Mouse (Mus musculus) adrenal gland, adult 8-10 months (tissue): ENCODE measurements around the gene Jdp2. TPM values are rescaled to one million over a fixed set of nuclear protein-coding genes. Genes with fewer than 3 reads are reported as not detected.

Experiments used
- DNase-seq: peaks from one replicate; pipeline ENCODE4 v3.0.0; 2022
- total RNA-seq, 4 experiments: library from RNA; stranded (reverse); gene quantifications; 2 replicates each; pipeline ENCODE4 v1.2.4; 2022

The Jdp2 gene
- total RNA-seq = 10 to 100 TPM; 13.0 to 20.5 (median 15.2) TPM

DNA sequence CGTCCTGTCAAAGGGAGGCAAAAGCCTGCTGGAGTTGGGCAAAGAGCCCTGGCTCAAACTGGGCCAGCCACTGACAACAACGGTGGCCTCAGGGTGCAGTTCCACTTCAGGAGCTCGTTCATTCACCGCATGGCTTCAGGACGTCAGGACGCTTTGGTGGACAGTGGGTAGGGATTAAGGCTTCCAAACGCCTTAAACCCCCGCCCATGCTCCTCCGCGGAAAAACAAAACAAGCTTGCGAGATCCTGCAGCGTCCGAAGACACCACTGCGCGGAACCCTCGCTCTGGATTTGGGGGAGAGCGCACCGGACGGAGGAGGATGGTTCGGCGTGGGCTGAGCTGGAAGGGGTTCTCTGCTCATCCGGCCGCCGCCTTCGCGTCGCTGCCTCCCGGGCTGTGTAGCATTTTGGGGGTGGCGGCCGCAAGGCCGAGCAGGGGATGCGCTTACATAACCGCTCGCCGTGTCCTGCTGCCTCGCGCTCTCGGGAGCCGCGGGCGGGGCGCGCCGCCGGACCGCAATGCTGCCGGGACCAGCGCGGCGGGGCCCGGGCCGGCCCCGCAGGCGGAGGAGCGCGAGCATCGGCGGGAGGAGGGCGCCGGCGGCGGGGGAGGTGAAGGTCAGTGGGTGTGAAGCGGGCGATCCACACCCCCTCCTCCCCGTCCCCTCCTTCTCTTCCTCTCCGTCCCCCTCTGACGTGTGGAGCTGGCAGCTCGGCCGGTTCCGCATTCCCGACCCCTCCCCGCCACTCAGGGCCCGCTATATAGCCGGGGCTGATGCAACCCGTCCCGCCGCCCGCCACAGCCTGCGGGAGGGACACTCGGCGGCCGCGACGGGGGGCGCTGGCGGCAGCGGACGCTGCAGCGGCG lies at the start of gene Jdp2:
Gene Jdp2, plus strand, starts transcription at position 417 of the 867 bp plus-strand sequence.
- peak; percentile 88 for DNase-seq

DNA sequence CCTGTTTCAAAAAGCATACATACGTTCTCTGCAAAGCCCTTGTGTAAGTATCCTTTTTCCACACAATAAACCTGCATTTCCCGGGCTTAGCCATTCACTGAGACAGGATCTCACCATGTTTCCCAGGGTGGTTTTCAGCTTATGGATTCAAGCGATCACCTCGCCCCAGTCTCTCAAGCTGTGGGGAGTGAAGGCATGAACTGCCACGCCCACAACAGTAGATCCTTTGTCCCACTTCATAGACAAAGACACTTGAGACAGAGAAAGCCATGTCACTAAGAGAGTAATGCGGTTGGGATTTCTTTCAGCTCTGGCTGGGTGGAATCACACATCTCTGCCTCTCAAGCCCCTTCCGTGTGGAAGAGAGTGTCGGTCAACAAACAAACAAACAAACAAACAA lies 49.2 kb upstream of the Jdp2 start:
- no peak for DNase-seq

DNA sequence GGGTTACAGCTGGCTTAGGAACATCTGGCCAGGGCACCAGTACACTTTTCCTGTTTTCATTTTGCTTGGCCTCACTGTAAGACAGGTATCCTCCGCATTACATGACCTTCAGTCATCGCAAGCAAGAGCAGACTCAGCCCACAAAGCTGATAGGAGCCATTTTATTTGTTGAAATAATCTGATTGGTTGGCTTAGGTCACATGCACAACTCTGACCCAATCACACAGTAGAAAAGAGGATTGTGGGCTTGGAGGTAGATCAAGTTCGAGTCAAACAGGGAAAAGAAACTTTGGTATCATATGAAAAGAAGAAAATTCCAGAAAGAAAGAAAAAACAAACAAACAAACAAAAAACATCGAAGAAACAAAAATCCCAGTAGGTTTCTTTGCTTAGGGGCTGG lies 48.4 kb upstream of the Jdp2 start:
- no peak for DNase-seq

DNA sequence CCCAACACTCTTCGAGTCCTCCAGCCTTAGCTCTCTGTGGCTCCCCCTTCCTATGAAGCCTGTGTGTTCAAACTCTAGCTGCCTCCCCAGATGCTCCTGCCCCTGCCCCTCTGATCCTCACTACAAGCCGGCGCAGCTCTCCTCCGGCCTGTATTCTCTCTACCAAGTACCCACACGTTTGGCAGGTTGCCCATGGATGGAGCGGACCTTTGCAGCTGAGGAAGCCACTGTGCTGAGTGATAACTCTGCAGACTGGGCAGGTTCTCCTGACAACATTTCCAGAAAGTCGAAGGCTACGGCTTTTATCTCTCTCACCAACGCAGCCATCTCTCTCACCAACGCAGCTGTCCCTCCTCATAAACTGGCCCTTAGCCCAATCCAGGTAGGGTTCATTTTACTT lies 39.5 kb upstream of the Jdp2 start:
- DNase-seq = no peak

DNA sequence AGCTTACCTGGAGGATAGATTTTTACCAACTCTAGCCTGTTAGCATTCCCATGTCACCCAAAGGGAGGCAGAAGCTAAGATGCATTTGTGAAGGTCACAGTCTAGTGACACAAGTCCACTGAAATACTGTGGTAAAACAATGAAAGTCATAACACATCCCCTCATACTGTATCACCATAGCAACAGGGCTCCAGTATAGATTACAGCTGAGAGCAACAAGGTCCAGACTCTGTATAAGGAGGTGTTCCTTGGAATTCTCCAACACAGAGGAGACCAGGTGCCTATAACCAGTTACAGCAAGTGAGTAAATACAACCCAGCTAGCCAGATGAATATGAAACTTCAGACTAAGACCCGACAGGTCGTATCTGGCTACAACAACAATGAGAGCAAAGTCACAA lies 33.4 kb upstream of the Jdp2 start:
- DNase-seq = no peak

DNA sequence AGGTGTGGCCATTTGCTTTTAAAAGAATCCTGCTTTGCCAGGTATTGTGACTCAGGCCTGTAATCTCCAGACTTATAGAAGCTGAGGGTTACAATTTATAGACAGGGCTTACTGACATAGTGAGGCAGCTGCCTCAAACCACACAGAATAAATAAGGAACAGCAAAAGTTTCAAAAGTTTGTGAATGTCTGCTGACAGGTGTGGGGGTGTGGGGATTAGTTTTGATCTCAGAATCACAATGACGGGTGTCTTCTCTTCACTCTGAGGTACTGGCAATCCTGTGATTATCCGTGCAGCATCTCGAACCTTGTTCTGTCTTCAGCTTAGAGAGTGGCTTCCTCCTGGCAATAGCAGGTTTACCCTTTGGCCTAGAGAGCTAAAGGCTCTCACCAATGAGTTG lies 30.5 kb upstream of the Jdp2 start:
- DNase-seq = no peak

DNA sequence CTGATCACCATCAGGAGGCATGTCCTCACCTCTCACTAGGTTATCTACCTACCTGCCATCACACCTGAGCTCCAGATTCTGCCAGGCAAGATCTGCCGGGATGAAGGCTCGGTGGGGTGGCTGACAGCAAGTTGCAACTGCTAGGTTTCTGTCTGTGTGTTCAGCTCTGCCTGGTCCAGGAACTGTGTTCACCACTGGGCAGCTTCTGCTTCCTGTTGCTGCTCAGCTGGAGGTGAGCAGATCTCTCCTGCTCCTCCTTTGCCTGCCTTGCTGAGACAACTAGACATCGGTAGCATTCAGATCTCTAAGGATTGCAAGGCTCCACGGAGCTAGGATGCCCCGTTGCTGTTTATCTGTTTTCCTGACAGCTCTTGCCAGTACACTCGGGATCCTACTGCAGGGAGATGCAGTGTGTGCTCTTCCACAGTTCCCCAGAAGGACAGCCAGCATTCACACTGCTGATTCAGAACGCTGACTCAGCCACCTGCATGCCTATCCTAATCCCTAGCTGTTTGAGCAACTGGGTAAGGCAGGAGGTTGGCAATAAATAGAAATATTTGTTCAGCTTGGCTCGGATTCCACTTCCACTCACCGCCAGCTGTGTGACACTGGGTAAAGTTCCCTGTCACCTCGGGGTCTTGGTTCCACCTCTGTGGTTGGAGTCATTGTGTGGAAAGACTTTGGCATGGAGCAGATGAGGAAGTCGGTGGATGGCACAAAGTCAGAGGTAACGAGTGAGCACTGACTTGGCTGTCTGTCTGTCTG lies 29.3 kb upstream of the Jdp2 start:
- DNase-seq = peak; percentile 27

DNA sequence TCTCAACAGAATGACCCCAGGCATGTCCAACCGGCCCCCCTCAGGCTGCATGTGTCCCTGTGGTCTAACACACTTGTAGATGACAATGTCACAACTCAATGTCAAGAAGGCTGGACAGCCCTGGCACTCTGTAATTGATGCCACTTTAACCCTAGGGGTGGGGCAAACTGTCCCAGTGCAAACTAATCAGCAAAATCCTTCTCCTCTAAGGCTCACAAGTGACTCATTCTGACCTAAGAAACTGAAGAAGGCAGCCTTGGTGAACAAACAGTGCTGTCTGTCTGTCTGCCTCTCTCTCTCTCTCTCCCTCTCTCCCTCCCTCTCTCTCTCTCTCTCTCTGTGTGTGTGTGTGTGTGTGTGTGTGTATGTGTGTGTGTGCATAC lies 28.7 kb upstream of the Jdp2 start:
- no peak for DNase-seq

DNA sequence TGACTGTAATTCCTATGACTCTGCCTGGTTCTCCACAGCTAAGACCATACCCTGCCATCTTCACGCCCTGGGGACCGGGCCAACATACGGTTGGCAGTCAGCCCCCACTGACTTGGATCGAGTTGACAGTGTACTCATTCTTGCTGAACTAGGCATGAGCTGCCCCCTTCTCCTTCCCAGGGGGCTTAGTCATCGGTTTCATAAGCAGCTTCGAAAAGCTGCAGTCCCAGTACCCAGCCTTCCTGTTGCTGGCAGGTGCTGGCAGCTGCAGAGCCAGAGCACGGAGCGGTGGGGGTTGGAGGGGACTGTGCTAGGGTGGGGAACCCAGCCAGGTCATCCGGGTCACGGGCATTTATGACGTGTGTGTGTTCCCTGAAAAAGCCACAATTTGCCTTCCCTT lies 27.5 kb upstream of the Jdp2 start:
- peak; percentile 25 for DNase-seq

DNA sequence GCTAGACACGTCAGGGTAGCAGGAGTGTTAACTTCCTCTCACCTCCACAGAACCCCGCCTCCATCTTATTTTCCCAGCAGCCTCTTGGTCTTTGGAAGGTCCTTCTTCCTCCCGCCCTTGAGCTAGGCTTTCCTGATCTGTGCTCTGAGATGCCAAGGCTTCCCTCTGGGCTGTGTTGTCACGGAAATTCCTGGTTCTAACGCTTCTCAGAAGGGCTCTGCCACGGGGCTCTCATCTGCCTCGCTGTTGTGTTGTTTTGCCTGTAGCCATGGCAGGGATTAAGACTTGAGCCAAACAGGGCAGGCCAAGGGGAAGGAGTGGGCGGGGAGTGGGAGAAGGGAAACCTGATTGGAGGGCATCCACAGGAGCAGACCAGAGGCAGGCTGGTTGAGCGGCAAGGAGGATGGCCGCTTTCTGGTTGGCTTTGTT lies 26.8 kb upstream of the Jdp2 start:
- DNase-seq = peak; percentile 34

DNA sequence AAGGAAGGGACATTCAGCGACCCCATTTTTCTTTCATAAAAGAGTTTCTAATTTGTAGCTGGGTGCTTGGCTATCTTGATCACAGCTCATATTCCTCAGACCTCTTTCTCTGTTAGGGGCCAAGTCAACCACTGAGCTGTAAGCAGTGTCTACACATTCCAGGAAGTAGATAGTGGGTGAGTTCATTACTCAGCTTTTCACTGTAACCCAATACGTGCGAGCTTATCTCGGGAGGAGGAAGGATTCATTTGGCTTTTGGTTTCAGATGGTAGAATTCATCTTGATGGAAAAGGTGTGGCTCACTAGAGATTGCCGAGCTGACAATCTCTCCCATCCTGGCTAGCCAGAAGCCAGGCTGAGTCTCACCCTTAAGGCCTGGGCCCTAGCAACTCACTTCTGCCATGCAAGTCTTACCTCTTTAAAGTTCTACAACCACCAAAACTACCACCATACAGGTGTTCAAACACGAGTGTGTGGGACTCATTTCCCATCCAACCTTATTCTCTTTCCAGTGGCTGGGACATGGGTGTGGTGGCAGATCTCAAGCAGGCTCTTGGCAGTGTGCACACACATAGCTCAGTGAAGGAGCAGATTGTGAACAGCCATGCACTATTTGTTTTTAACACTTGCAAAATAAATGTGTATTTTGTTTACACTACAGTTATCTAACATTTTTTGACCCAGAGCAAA lies 23.9 kb upstream of the Jdp2 start:
- no peak for DNase-seq

DNA sequence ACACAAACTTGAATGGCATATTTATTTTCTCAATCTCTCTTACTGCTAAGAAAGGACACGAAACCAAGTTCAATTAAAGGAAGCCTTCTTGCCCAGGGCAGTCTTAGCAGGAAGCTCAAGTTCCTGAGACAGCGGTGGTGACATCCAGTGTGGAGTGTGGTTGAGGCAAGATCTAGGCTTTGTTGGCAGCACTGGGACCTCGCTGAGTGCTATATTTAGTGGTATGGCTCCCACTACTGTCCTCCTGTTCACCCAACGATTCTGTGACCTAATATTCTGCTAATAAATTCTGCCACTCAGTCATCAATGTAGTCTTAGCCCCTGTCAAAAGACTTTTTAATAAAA lies 23.4 kb upstream of the Jdp2 start:
- DNase-seq = no peak

DNA sequence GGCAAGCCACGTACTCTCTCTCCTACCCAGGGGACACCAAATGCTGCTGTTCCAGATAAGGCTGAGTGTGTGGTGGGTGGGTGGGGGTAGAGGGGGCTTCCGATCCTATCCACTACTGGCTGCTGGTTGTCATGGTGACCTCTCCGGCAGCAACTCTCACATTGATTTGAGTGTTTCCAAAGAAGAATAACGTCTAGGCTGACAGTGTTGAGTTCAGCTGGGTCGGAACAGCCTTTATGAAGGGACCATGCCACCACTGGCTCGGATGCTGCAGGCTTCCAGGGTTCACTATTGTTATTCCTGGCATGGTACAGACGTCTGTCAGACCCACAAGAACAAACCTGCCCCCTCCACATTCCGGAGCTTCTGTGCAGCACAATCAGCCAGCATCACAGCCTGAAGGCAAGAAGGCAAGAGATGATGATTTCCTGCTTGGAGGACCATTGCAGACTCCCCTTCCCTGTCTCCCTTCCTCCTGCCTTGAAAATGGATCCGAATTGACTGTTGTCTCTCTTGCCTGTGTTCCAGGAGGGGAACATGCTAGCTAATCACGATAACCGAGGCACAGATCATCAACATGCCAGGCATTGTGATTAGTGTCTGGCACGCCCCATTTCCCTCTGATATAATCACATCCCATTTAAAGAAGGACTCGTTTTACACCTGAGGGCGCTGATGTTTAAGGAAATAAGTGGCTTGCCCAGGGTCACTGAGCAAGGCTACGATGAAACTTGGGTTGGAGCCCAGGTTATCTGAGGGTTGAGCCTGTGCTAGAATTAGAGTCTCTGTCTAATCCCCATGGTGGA lies 17.4 kb upstream of the Jdp2 start:
- DNase-seq = no peak

DNA sequence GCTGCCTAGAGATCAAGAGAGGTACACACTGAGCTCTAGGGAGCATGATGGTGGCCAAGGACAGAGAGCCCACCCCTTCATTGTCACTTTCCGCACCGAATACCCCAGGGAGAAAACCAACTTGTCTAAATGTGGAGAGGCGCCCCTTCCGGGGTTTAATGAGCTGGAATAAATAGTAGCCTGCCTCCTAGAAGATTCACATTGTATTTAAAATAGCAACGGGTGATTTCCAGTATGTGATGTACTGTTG lies 16.8 kb upstream of the Jdp2 start:
- DNase-seq = no peak

DNA sequence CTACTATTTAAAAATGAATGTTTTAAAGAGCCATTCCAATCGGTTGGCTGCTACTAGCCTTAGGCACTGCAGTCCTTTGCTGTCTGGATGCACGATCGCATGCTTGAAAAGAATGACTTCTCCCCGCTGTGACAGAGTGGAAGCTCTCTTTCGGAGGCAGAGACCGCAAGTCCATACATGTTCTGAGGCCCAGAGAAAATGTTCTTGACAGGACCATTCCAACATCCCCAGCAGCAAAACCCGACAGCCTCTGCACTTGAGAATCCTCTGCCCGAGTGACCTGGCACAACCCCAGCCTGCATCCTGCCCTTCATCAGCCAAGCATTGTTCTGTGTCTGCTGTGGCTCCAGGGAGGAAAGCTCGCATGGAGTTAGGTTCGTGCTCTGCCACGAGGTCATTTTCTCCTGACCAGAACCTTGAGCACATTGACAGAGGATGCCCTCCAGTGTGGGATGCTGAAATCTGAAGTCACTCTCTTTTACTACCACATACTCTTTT lies 13.0 kb upstream of the Jdp2 start:
- DNase-seq = no peak

DNA sequence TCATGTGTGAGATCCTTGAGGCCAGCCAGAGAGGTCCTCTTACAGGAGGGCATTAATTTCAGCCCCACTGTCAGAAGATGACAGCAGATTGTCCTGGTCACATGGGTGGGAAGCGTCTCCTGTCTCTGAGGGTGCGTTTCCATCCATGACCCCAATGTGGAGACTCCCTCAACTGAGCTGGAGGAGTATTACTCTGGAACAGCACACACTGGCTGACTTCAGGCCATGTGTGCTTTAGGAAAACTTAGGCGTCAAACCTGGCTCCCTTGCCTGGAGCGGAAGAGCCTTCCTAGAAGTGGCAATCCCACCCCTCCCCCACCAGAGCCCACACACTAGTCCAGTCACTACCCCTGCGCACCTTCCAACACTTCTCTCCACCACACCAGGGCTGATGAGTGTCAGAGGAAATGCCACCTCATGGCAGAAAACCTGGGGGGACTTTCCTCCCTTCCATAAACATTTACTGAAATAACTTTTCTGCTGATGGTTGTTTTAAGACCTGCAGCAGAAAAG lies 8.9 kb upstream of the Jdp2 start:
- no peak for DNase-seq

DNA sequence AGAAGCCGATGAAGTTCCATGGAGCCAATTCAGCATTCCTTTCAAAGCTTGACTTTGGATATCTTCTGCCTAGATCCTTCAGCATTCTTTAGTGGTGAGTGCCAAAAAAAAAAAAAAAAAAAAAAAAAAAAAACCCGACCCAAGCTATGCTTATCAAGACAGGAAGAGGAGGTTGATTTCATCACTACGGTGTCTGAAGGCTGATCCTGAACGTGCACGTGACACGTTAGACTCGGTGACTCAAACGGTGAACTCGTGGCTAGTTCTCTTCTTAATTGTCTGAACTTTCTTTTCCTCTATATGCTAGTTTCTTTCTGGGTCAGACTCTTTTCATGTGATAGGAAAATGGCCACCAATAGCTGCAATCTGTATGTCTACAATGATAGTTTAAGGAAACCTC lies 5.9 kb upstream of the Jdp2 start:
- DNase-seq = no peak

DNA sequence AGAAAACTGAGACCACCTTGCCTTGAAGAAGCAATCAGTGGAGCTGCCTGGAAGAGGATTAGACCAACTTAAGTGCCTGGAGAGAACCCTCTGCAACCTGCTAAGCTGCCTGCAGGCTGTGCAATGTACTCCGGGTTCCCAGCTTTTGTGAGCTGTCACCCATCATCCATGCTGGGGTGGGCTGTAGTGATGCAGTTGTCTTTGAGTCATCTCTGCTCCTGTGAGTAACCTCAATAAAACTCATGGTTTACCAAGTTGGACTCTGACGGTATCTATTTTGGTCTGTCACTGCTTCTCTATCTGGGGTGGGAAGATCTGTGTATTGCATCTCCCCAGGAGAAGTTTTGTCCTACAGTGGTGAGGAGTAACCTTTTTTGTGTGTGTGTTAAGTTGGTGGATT lies 4.4 kb upstream of the Jdp2 start:
- no peak for DNase-seq

DNA sequence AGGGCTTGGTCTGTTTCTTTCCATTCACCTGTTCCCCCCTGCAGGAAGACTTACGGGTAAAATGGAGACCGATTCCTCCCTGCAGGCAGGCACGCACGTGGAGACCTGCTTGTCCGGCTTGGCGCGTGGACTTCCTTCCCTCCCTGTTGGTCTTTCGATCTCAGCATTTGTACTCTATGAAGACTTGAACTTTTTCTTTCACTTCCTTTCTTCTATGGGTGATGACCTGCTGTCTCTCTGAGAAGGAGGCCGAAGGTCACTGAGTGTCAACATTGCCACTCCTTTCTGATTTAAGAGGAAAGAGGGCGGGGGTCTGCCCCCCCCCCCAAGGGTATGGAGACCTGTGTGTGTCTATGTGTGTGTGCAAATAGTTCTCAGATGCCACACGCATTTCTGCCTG lies 774 bp upstream of the Jdp2 start:
- no peak for DNase-seq

DNA sequence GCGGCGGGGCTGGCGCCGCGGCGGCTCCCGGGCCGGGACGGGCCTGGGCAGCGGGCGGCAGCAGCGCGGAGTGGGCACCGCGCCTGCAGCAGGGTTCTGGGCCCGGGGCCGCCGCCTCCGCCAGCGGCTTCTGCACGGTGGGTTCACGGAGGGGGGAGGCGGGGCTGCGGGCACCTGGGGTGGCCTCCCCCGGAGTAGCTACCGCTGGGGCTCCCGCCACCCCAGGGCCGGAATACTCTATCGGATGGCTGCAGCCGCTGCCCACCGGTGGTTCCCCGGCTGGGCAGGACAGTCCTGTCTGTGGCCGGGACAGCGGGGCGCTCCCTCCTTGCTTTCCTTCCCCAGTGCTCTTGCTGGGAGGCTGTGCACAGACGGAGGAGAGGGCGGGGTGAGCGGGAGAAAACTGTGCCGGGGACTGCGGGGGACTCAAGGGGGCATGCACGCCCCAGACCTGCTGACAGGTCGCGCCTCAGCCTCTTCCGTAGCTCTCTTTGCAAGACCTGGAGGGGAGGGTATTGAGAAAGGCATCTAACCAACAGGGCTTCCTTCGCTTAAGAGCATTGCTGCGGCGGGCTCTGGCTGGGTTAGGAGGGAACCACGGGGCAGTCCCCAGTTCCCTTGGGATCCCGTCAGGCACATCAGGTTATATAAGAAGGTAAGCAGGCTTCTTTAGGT lies 788 bp downstream of the Jdp2 start:
- DNase-seq = no peak

DNA sequence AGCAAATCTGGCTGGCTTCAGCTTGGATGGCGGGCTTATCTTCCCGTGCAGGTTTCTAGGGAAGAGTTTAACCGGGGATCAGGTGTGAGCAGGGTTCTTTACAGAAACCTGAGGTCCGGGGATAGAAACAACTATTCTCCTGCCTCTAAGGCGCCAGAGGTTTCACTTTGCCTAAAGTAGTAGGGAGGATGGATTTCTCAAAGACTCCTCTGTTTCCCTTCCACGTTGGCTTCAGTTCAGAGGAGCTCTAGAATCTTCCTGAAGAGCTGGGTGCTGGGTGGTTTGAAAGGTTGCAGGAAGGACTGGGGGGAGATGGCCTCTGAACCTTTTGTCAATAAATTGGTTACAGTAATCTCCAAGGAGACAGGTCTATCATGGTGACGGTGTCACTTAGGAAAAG lies 1.8 kb downstream of the Jdp2 start:
- DNase-seq = no peak

DNA sequence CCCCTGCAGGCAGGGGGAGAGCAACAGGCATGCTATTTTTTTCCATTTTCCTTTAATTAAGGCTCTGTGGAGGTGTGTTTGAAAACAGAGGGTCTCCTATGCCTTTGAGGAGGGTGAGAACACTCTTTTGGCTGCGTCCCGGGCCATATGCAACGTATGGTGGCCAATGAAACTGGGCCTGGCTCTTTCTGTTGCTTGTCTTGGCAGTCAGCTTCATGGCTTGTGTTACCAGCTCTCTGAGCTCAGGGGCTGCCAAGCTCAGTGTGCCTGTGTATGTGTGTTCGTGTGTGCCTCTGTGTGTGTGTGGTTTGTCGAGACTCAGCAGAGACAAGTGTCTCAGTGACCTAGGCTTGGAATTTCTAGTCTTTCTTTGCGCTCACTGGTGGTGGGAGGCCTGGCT lies 2.7 kb downstream of the Jdp2 start:
- no peak for DNase-seq
